Mouse (Mus musculus) lung, adult 18-20 months (tissue): ENCODE data around the gene Rcc1.
"Not testable (repeated sequence)": the region's sequence is repeated elsewhere in the genome, so short reads cannot be mapped to it uniquely, and the experiment has no call there.

Experiments used
- DNase-seq, 2 experiments: peaks; one replicate each; pipeline ENCODE4 v3.0.0; 2022; ENCODE audit warnings: mixed read lengths in 2 of 2

Gene Rcc1

GRCm38 (mm10) chr4:132311209-132311608 lies 42.2 kb downstream of the Rcc1 start:
- DNase-seq: no peak

GRCm38 (mm10) chr4:132309849-132310472 lies 43.4 kb downstream of the Rcc1 start:
- peak; percentile 37 to 69 for DNase-seq

- peak in 1 of 2 experiments; percentile 13 for DNase-seq
Measured at GRCm38 (mm10) chr4:132309140-132309848, 44.1 kb downstream of the Rcc1 start.

- DNase-seq: peak; percentile 93 to 94
Measured at GRCm38 (mm10) chr4:132308437-132309139, 44.8 kb downstream of the Rcc1 start.

GRCm38 (mm10) chr4:132306004-132306403 lies 47.4 kb downstream of the Rcc1 start:
- no peak for DNase-seq

- DNase-seq: no peak
Measured at GRCm38 (mm10) chr4:132305276-132305675, 48.1 kb downstream of the Rcc1 start.

- DNase-seq: not testable (repeated sequence)
Measured at GRCm38 (mm10) chr4:132303484-132303883, 49.9 kb downstream of the Rcc1 start.

- DNase-seq: peak; percentile 33 to 56
Measured at GRCm38 (mm10) chr4:132302939-132303479, 50.4 kb downstream of the Rcc1 start, which contains the start of gene Rab42. Rab42 (minus strand) TSS chr4:132303385.

GRCm38 (mm10) chr4:132301965-132302938 lies 51.2 kb downstream of the Rcc1 start:
- no peak for DNase-seq

GRCm38 (mm10) chr4:132301486-132301885 lies 51.9 kb downstream of the Rcc1 start:
- no peak for DNase-seq

GRCm38 (mm10) chr4:132299849-132300248 lies 53.6 kb downstream of the Rcc1 start:
- DNase-seq: no peak

- DNase-seq: no peak
Measured at GRCm38 (mm10) chr4:132295696-132296390, 57.6 kb downstream of the Rcc1 start.

- no peak for DNase-seq
Measured at GRCm38 (mm10) chr4:132293682-132294240, 59.6 kb downstream of the Rcc1 start.

GRCm38 (mm10) chr4:132292988-132293387 lies 60.4 kb downstream of the Rcc1 start:
- no peak for DNase-seq

GRCm38 (mm10) chr4:132291624-132292335 lies 61.6 kb downstream of the Rcc1 start:
- no peak for DNase-seq

- no peak for DNase-seq
Measured at GRCm38 (mm10) chr4:132291056-132291455, 62.3 kb downstream of the Rcc1 start.

- not testable (repeated sequence) for DNase-seq
Measured at GRCm38 (mm10) chr4:132288840-132289239, 64.6 kb downstream of the Rcc1 start.
